Mouse (Mus musculus): ENCODE data around the gene Gm10053.

DNA sequence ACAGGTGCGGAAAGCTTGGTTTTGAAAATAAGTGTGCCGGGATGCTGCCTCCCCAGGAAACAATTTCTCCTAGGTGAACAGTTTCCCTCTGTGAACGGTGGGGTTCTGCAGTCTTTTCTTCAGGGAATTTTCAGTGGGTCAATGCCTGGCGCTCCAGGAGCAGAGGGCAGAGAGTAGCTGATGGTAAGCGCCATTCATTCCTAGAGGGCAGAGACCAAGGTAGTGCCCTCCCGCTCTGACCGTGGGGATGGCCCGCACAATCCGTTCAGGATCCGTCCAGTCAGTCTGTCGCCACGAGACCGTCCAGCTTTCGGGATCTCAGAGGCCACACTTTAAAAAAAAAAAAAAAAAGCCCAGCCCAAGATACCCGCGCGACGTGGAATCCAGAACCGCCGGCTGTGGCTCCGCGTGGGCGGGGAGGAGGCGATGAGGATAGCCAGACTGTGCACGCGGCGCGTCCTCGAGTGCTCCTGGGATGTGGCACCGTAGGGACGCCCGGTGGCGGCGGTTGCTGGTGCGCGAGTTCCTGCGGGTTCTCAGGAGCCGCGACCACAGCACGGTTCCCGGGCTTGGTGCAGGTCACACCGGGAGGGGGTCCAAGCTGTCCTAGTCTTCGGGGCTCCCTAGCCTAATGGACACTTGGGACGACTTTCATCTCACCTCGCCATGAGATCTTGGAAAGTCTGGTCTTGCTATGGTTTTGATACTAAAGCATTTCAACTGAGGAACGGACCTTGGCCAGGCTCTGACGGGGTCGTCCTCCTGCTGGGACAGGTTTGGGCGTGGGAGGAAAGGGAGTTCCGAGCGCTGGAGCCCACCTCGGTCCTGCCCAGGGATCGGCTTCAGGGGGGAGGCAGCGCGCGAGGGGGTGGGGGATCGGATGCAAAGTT lies 21.8 kb downstream of the Gm10053 start:
- TF ChIP-seq CTCF (IDR thresholded peaks at IDR 0.05; ENCODE audit: low read depth, low read length) (no peak), EP300 (IDR thresholded peaks at IDR 0.05; ENCODE audit: insufficient read depth, low read depth, low read length) (no peak)
